Mouse (Mus musculus) heart, postnatal 10 days (tissue): Measurements from ENCODE around the gene Phf10. TPM values are rescaled to one million over a fixed set of nuclear protein-coding genes. Genes with fewer than 3 reads are reported as not detected.
"Not testable (repeated sequence)": the region's sequence is repeated elsewhere in the genome, so short reads cannot be mapped to it uniquely, and the experiment has no call there.

Experiments used
- DNase-seq, 2 experiments: peaks; one replicate each; pipeline ENCODE4 v3.0.0; 2021
- intact Hi-C: fragments of 180-260 bp; cut with DNase I; formaldehyde crosslinking; loops from one replicate; pipeline ENCODE4 v1.15.1; 2025
- total RNA-seq, 2 experiments: library from RNA; stranded (reverse); gene quantifications; 2 replicates each; pipeline ENCODE4 v1.2.3; 2021

Gene Phf10
- total RNA-seq, 2 experiments from 2014 or later, result 60.4 to 61.3 TPM

DNA sequence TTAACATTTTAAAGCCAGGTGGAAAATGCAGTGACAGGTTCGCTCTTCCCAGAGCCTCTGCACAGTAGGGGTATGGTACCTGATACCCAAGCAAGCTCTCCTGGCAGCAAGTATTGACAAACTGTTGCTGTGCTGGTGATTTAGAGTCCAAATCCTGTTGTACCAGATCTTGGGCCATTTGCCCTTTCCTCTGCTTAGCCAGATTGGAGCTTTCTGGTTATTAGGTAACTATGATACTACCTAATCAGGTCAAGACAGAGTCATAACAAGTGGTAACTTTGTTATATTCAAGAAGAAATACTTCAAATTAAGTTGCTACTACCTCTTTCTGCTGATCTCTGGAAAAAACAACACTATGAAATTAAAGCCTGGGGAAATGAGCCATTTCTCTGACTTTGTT is 16.5 kb downstream of the Phf10 start:
- intact Hi-C loops, result no loop called here
- no peak for DNase-seq

DNA sequence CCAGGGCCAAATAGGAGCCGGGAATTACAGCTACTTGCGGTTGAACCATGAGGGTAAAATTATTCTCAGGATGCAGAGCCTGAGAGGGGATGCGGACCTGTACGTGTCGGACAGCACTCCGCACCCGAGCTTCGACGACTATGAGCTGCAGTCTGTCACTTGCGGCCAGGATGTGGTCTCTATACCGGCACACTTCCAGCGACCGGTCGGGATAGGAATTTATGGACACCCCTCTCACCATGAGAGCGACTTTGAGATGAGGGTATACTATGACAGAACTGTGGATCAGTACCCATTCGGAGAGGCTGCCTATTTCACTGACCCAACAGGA is 17.4 kb downstream of the Phf10 start:
- DNase-seq, result no peak

GRCm38 (mm10) chr17:14943009-14943728 is 17.9 kb downstream of the Phf10 start, which contains the start of the genes Wdr27 and 1600012H06Rik:
Gene Wdr27 (minus strand): TSS chr17:14943158.
Gene 1600012H06Rik (plus strand): TSS chr17:14943184.
- intact Hi-C loops, result no loop called here
- peak; percentile 99 to 100 for DNase-seq

More for the DNA sequence above, 17.4 kb downstream of the Phf10 start:
- intact Hi-C loops, result no loop called here

GRCm38 (mm10) chr17:14942181-14942580 is 18.9 kb downstream of the Phf10 start:
- intact Hi-C loops, result not testable (repeated sequence)
- peak in 1 of 2 experiments; percentile 12 for DNase-seq

DNA sequence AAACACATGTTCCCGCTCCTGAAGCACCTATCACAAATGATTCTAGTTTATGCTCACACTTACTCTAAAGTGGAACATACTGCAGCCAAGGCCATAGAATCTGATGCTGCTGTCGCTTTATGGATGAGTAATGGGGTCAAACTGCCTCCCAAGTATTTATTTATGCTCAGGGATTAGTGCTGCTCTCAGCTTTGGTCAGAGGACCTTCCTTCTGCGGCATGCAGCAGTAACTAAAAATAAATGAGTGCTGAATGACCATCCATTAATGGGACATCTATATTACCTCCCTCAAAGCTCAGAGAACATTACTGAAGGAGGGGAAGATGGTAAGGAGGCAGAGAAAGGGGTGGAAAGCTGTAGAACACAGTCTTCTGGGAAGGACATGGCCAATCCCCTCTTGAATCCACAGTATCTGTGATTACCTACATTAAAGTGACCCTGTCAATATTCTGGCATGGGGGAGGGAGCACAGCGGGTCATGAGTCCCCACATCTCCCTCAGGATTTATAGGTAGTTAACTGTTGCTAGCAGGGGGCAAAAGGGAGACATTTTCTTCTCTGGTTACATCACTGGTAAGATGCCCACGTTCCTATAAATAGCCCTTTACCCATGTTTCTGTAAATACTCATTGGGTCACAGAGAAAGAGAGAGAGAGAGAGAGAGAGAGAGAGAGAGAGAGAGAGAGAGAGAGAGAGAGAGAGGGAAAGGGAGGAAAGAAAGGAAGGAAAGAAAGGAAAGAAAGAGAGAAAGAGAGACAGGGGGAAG is 25.1 kb downstream of the Phf10 start:
- no peak for DNase-seq
- intact Hi-C loops, result no loop called here

DNA sequence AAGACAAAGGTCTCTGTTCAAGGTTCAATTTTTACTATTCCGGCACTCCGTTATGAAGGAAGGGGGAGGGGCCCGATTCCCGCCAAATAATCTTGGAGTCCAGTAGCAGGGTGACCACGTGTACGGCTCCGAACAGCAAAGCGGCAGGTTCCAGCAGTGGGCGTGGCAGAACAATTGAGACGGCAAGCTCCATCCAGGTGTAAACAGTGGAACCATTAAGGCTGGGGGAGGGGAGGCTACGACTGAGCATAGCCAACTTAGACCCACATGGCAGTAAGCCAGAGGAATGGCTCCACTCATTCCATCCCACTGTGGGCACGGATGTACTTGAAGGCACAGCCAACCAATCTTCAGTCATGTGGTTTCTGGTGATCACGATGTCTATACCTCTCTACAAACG is 25.8 kb downstream of the Phf10 start:
- DNase-seq, intact Hi-C loops: not testable (repeated sequence)

GRCm38 (mm10) chr17:14931469-14931868 is 29.6 kb downstream of the Phf10 start:
- DNase-seq, result no peak
- intact Hi-C loops, result no loop called here

- intact Hi-C loops, result no loop called here
- no peak for DNase-seq
These were observed 30.4 kb downstream of the Phf10 start for GRCm38 (mm10) chr17:14930697-14931096.

- no peak for DNase-seq
- intact Hi-C loops, result no loop called here
These were observed 32.4 kb downstream of the Phf10 start for GRCm38 (mm10) chr17:14928631-14929030.

GRCm38 (mm10) chr17:14927644-14928218 is 33.3 kb downstream of the Phf10 start:
- DNase-seq, result no peak
- intact Hi-C loops, result no loop called here

DNA sequence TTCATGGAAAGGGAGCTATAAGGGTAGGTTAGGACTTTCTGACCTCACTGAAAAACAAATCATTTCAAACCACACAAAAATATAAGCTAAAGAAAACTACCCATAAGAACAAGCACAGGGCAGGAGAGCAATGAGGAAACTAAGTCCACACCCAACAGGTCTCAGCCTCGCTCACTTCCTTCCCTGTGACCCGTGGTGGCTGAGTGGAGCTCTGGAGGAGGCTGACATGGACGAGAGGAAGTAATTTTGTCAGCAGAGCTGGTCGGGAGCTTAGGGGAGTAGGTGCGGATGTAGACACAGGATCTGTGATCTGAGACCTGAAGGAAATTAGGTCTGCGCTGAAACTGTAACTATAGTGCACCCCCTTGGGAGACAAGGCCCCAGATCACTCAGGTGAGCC is 39.5 kb downstream of the Phf10 start:
- intact Hi-C loops, result no loop called here
- no peak for DNase-seq

GRCm38 (mm10) chr17:14917866-14918265 is 43.2 kb downstream of the Phf10 start:
- intact Hi-C loops, result no loop called here
- no peak for DNase-seq

GRCm38 (mm10) chr17:14914401-14914800 is 46.7 kb downstream of the Phf10 start:
- intact Hi-C loops, result no loop called here
- no peak for DNase-seq

- intact Hi-C loops, result no loop called here
- DNase-seq, result no peak
These were observed 48.1 kb downstream of the Phf10 start for GRCm38 (mm10) chr17:14912981-14913380.

GRCm38 (mm10) chr17:14912420-14912819 is 48.7 kb downstream of the Phf10 start:
- no peak for DNase-seq

DNA sequence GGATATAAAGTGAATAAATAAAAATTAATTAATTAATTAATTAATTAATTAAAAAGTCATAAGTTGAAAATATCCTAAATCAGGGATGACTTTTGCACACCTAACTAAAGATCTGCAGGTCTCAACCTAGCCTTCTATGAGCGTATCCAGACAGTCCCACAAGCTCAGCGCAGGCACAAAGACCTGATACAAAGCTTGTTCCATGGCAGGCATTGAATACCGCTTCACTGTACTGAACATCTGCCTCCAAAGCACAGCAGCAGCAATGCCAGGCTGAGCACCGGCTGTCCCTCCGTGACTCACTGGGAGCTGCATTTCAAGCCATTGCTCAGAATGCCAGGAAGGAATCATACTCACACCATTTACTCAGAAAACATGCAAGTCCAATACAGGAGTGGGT is 50.3 kb downstream of the Phf10 start:
- intact Hi-C loops, result no loop called here
- DNase-seq, result no peak

More at GRCm38 (mm10) chr17:14912420-14912819, 48.7 kb downstream of the Phf10 start:
- intact Hi-C loops, result no loop called here

GRCm38 (mm10) chr17:14909331-14909730 is 51.7 kb downstream of the Phf10 start:
- intact Hi-C loops, result loop anchor here (5.0 to 10.0 kb wide), 2 partner anchors 625 to 677 kb away; no protein-coding TSS in a partner anchor
- no peak for DNase-seq

DNA sequence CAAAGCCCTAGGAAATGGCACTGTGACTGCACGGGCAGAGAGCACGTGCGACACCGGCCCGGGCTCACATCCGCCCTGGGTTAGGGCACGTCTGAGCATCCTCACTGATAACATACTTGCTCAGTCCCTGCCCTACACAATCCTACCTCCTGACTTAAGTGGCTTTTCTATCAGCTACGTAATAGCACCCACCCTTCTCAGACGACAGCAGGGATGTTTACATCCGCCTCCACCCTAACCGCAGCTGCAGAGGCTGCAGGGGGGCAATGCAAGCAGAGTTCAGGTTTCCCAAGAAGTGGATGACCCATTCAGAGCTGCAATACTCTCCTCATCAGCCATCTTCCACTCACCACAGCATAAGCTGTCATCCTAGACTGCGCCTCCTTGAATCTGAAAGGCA is 53.9 kb downstream of the Phf10 start:
- no peak for DNase-seq
- intact Hi-C loops, result loop anchor here (5.0 to 10.0 kb wide), 2 partner anchors 622 to 675 kb away; no protein-coding TSS in a partner anchor

GRCm38 (mm10) chr17:14906611-14907010 is 54.5 kb downstream of the Phf10 start:
- peak in 1 of 2 experiments; percentile 11 for DNase-seq
- intact Hi-C loops, result loop anchor here (5.0 to 10.0 kb wide), 2 partner anchors 622 to 674 kb away; no protein-coding TSS in a partner anchor

GRCm38 (mm10) chr17:14904637-14905265 is 56.3 kb downstream of the Phf10 start:
- intact Hi-C loops, result loop anchor here (1.0 to 10.0 kb wide), 4 partner anchors 360 to 672 kb away; no protein-coding TSS in a partner anchor
- peak; percentile 83 to 89 for DNase-seq

GRCm38 (mm10) chr17:14904206-14904605 is 56.9 kb downstream of the Phf10 start:
- DNase-seq, result no peak
- intact Hi-C loops, result loop anchor here (2.0 to 10.0 kb wide), 2 partner anchors 359 to 619 kb away; no protein-coding TSS in a partner anchor
